Mouse (Mus musculus) hindbrain, embryonic 13.5 days (tissue): ENCODE measurements around the gene Cadm1. TPM values are rescaled to one million over a fixed set of nuclear protein-coding genes. Genes with fewer than 3 reads are reported as not detected.

Source experiments
- ATAC-seq: fragments of 200-750 bp; cut with Nextera tagmentation; 2 replicates; pipeline ENCODE4 v1.8.0; 2017; ENCODE audit warnings: moderate TSS enrichment; ENCODE audit not compliant: low FRiP score
- H3K27ac ChIP-seq: fragments of 300-500 bp; sonication (generic); 2 replicates; pipeline ENCODE4 v1.5.1; 2015; ENCODE audit warnings: inconsistent platforms, mild to moderate bottlenecking, moderate library complexity
- H3K27me3 ChIP-seq: fragments of 300-500 bp; sonication (generic); 2 replicates; pipeline ENCODE4 v1.6.1; 2015; ENCODE audit warnings: mild to moderate bottlenecking, inconsistent platforms
- H3K36me3 ChIP-seq: fragments of 300-500 bp; sonication (generic); 2 replicates; pipeline ENCODE4 v1.6.1; 2015; ENCODE audit warnings: mild to moderate bottlenecking, inconsistent platforms
- H3K4me1 ChIP-seq: fragments of 300-500 bp; sonication (generic); replicated peaks from 2 replicates; pipeline ENCODE4 v1.6.1; 2015; ENCODE audit warnings: inconsistent platforms
- H3K4me2 ChIP-seq: fragments of 300-500 bp; sonication (generic); 2 replicates; pipeline ENCODE4 v1.6.1; 2015; ENCODE audit warnings: inconsistent platforms, mild to moderate bottlenecking, moderate library complexity
- H3K4me3 ChIP-seq: fragments of 300-500 bp; sonication (generic); 2 replicates; pipeline ENCODE4 v1.5.1; 2015; ENCODE audit warnings: mild to moderate bottlenecking, inconsistent platforms
- H3K9ac ChIP-seq: fragments of 300-500 bp; sonication (generic); 2 replicates; pipeline ENCODE4 v1.6.1; 2015; ENCODE audit warnings: mild to moderate bottlenecking, inconsistent platforms
- H3K9me3 ChIP-seq: fragments of 300-500 bp; sonication (generic); 2 replicates; pipeline ENCODE4 v1.6.1; 2016; ENCODE audit warnings: inconsistent platforms
- WGBS: fragments of 180-500 bp; shearing (Covaris S2); methylation state at CpG from one replicate; pipeline ENCODE4 v1.1.7; 2015; 5-methylcytosine and 5-hydroxymethylcytosine counted together
- polyA plus RNA-seq: library from polyadenylated mRNA; unstranded; fragments of >200 nt; fragmentation: Nextera tagmentation; extraction: Ambion mirVana; gene quantifications from 2 replicates; pipeline ENCODE4 v1.2.1, GENCODE M21; 2015

Gene Cadm1
- polyA plus RNA-seq, 1 experiment from 2014 or later, result 180 TPM

DNA sequence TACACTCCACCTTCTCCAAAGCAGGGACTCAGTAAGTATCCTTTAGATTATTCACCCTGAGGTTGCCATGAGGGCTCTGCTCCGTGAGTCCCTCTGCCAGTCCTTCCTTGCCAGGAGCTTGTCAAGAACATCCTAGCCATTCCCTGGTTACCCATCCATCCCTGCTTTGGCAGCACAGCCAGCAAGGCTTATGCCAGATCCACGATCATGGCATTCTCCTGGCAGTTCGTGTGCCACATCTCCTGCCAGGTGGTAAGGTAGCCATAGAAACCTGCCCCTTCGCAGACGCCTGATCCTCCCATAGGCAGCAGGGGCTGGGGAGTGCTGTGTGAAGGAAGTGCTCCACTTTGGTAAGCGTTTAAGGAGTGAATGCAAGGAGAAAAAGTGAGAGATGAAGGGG is 313.4 kb downstream of the Cadm1 start:
- Histone ChIP-seq H3K4me2 (no peak overlapping the region), H3K9ac (no peak overlapping the region), H3K27me3 (no peaks in the 10 kb centered on the region), H3K9me3 (no peaks in the 10 kb centered on the region), H3K4me1 (peaks cover 64% of the 10 kb centered on the region), H3K4me3 (no peak overlapping the region), H3K36me3 (0 out of 2 replicates have a peak, but pooled peaks cover 4% of the 10 kb centered on the region), H3K27ac (no peak overlapping the region)
- no peak for ATAC-seq
- 75% methylated on average over 6 of the region's 6 CpGs for WGBS

DNA sequence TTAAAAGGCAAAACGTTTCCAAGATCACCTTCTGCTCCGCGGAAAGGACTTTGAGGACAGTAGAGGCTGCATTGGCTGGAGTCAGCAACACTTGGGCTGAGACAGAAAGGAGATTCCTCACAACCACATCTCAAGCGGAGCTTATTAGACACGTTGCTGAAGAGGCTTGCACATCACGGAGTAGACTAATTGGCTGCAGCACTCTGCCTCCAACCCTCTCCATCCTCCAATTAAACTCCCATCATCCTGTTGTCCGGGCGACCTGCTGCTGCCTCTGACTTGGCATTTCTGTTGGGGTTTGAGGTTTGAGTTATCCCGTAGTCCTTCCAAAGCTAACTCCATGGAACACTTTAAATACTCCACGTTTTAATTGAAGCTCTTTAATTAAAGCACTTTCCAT is 316.3 kb downstream of the Cadm1 start:
- 68% methylated on average over 10 of the region's 10 CpGs for WGBS
- H3K4me1 ChIP-seq, result peaks cover 57% of the 10 kb centered on the region
- H3K27ac ChIP-seq, result no peak overlapping the region
- H3K36me3 ChIP-seq, result peaks cover 8% of the 10 kb centered on the region; the same call in 1 of the 2 replicates
- no peak overlapping the region for H3K9ac ChIP-seq
- no peak overlapping the region for H3K4me3 ChIP-seq
- no peak overlapping the region for H3K4me2 ChIP-seq
- H3K27me3 ChIP-seq, result no peaks in the 10 kb centered on the region
- ATAC-seq, result peak; percentile 45; the same call in 1 of the 2 replicates
- H3K9me3 ChIP-seq, result no peaks in the 10 kb centered on the region

DNA sequence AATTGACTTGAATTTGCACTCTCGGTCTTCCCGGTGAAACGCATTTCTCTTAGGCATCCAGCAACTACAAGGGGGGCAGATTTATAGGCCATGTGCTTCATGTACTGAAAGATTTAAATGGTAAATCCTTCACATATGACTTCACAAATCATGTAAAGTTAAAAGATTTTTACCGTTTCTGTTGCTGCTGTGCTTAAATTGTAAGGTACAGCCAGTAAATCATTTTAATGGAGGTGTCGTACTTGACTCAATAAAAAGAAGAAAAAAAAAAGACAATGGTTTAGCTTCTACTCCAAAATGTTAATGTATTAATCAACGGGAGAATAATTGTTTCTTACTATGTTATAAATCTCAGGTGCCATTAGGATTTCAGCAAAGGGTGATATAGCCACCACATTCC is 317.0 kb downstream of the Cadm1 start:
- Histone ChIP-seq H3K4me2 (no peak overlapping the region), H3K9ac (no peak overlapping the region), H3K36me3 (peaks cover 8% of the 10 kb centered on the region; the same call in 1 of the 2 replicates), H3K27me3 (no peaks in the 10 kb centered on the region), H3K4me3 (no peak overlapping the region), H3K27ac (no peak overlapping the region), H3K9me3 (no peaks in the 10 kb centered on the region), H3K4me1 (peaks cover 50% of the 10 kb centered on the region)
- 67% methylated on average over 6 of the region's 6 CpGs for WGBS
- no peak for ATAC-seq

GRCm38 (mm10) chr9:47847797-47848196 is 317.8 kb downstream of the Cadm1 start:
- WGBS, result 15% methylated on average over 4 of the region's 4 CpGs
- H3K4me3 ChIP-seq, result no peak overlapping the region
- H3K4me2 ChIP-seq, result no peak overlapping the region
- H3K4me1 ChIP-seq, result peaks cover 49% of the 10 kb centered on the region
- H3K36me3 ChIP-seq, result peaks cover 8% of the 10 kb centered on the region; the same call in 1 of the 2 replicates
- no peaks in the 10 kb centered on the region for H3K27me3 ChIP-seq
- no peaks in the 10 kb centered on the region for H3K9me3 ChIP-seq
- no peak overlapping the region for H3K9ac ChIP-seq
- no peak for ATAC-seq
- no peak overlapping the region for H3K27ac ChIP-seq

- Histone ChIP-seq H3K9me3 (no peaks in the 10 kb centered on the region), H3K4me2 (no peak overlapping the region), H3K36me3 (peaks cover 12% of the 10 kb centered on the region), H3K4me3 (no peak overlapping the region), H3K9ac (no peak overlapping the region), H3K27ac (no peak overlapping the region), H3K27me3 (no peaks in the 10 kb centered on the region), H3K4me1 (peaks cover 41% of the 10 kb centered on the region)
- ATAC-seq, result no peak
- 27% methylated on average over 5 of the region's 5 CpGs for WGBS
Measured at GRCm38 (mm10) chr9:47848745-47849144, 318.8 kb downstream of the Cadm1 start.

- WGBS, result 87% methylated on average over 8 of the region's 8 CpGs
- no peak overlapping the region for H3K9ac ChIP-seq
- H3K4me3 ChIP-seq, result no peak overlapping the region
- H3K4me2 ChIP-seq, result no peak overlapping the region
- H3K27ac ChIP-seq, result no peak overlapping the region
- H3K27me3 ChIP-seq, result no peaks in the 10 kb centered on the region
- no peak for ATAC-seq
- H3K4me1 ChIP-seq, result peaks cover 31% of the 10 kb centered on the region
- peaks cover 11% of the 10 kb centered on the region for H3K36me3 ChIP-seq
- H3K9me3 ChIP-seq, result no peaks in the 10 kb centered on the region
Measured at GRCm38 (mm10) chr9:47856311-47856710, 326.3 kb downstream of the Cadm1 start.

DNA sequence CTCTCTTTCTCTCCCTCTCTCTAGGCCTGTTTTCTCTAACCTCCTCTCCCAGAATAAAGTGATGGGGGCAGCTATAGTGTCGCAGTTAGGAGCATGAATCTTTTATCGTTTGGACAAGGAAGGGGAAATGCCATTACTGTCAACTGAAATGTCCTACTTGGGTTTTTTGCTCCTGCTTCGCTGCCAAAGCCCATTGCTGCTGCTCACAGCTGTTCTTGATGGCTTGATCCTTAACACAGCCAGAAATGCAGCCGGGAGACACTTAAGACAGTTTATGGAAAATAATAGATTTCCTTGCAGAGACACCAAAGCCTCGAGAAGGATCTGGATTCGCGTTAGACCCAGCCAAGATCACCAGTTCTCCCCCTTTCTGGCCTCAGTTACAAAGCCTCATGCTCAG is 327.3 kb downstream of the Cadm1 start:
- no peaks in the 10 kb centered on the region for H3K27me3 ChIP-seq
- H3K4me3 ChIP-seq, result no peak overlapping the region
- peaks cover 37% of the 10 kb centered on the region for H3K4me1 ChIP-seq
- H3K4me2 ChIP-seq, result no peak overlapping the region
- peak overlapping the region; percentile 79 for H3K27ac ChIP-seq
- no peak overlapping the region for H3K9ac ChIP-seq
- no peaks in the 10 kb centered on the region for H3K9me3 ChIP-seq
- 72% methylated on average over 7 of the region's 7 CpGs for WGBS
- no peak for ATAC-seq
- peaks cover 11% of the 10 kb centered on the region for H3K36me3 ChIP-seq

DNA sequence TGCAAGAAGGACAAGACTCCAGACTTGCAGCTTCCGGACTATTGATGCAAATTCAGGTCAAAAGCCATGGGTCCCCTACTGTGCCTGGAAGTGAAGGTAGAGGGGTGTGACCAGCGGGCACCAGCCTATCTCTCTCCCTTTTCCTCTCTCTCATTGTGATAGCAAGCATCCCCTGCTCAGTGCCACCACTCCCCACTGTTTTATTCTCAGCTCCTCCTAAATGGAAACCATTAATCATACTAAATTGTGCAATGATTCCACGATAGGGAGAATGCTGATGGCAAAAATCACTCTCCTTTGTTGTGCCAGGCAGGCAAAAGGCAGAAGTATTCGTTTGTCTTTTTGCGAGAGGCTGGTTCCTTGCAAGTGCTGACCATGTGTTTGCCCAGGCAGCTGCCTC is 328.2 kb downstream of the Cadm1 start:
- H3K9ac ChIP-seq, result 0 out of 2 replicates have a peak overlapping the region, but pooled peaks have one; percentile 6
- peaks cover 37% of the 10 kb centered on the region for H3K4me1 ChIP-seq
- peak overlapping the region; percentile 79 for H3K27ac ChIP-seq
- H3K36me3 ChIP-seq, result peaks cover 11% of the 10 kb centered on the region
- no peaks in the 10 kb centered on the region for H3K27me3 ChIP-seq
- no peak overlapping the region for H3K4me2 ChIP-seq
- H3K4me3 ChIP-seq, result no peak overlapping the region
- no peaks in the 10 kb centered on the region for H3K9me3 ChIP-seq
- WGBS, result 28% methylated on average over 5 of the region's 5 CpGs
- no peak for ATAC-seq

DNA sequence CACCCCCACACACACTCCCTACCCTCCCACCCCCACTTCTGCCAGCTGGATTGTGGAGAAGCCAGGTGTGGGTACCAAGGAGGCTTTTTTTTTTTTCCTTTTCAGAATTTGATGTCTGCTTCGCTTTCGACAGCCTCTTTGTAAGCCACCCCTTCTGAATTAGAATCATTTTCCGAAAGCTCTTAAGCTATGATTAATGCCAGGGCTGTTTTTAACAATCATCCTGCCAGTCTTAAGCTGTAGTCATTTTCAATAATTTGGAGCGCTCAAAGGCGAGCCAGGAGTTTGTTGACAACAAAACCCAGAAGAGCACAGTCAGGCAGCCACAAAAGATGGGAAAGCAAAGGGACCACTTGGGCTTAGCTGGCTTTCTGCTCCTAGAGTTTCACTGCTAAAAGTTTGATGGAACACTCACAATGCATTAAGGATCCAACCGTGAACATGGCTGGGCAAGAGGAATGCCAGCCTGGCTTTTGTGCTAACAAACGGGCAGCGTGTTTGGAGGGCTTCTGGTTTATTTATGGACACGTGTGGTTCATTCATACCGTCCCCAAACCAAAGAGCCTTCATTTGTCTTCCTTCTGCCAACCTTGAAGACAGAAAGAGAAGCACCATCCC is 328.9 kb downstream of the Cadm1 start:
- 0 out of 2 replicates have a peak overlapping the region, but pooled peaks have one; percentile 6 for H3K9ac ChIP-seq
- no peaks in the 10 kb centered on the region for H3K27me3 ChIP-seq
- no peak overlapping the region for H3K4me2 ChIP-seq
- ATAC-seq, result no peak
- peak overlapping the region; percentile 79 for H3K27ac ChIP-seq
- no peak overlapping the region for H3K4me3 ChIP-seq
- H3K9me3 ChIP-seq, result no peaks in the 10 kb centered on the region
- peaks cover 37% of the 10 kb centered on the region for H3K4me1 ChIP-seq
- peaks cover 5% of the 10 kb centered on the region for H3K36me3 ChIP-seq
- WGBS, result 48% methylated on average over 10 of the region's 10 CpGs

DNA sequence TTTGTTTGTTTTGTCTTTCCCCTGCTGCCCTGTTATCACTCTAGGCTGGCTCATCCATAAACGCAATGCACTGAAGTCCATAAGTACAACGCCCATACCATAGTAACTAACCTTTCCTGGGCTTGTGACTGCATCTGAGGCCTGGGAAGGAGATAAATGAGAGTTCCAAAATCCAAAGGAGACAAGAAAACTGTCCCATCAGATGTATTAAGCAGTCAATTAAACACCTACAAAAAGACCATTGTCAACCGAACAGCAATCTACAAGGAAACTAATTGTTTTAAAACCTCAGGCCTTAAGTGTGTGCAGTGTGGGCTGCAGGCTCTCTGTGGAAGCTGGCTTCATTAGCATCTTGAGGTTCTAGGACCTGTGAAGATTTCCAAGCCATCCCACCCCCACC is 331.0 kb downstream of the Cadm1 start:
- WGBS, result 79% methylated on average over 3 of the region's 3 CpGs
- Histone ChIP-seq H3K27ac (no peak overlapping the region), H3K4me3 (no peak overlapping the region), H3K9ac (no peak overlapping the region), H3K4me2 (no peak overlapping the region), H3K36me3 (no peaks in the 10 kb centered on the region), H3K27me3 (no peaks in the 10 kb centered on the region), H3K9me3 (no peaks in the 10 kb centered on the region), H3K4me1 (peaks cover 44% of the 10 kb centered on the region)
- ATAC-seq, result no peak

- Histone ChIP-seq H3K27me3 (no peaks in the 10 kb centered on the region), H3K27ac (peak overlapping the region; percentile 26; the same call in 1 of the 2 replicates), H3K4me1 (peaks cover 45% of the 10 kb centered on the region), H3K4me2 (no peak overlapping the region), H3K36me3 (no peaks in the 10 kb centered on the region), H3K4me3 (no peak overlapping the region), H3K9ac (no peak overlapping the region), H3K9me3 (no peaks in the 10 kb centered on the region)
- WGBS, result 50% methylated on average over 2 of the region's 2 CpGs
- ATAC-seq, result no peak
Measured at GRCm38 (mm10) chr9:47861783-47862182, 331.8 kb downstream of the Cadm1 start.

DNA sequence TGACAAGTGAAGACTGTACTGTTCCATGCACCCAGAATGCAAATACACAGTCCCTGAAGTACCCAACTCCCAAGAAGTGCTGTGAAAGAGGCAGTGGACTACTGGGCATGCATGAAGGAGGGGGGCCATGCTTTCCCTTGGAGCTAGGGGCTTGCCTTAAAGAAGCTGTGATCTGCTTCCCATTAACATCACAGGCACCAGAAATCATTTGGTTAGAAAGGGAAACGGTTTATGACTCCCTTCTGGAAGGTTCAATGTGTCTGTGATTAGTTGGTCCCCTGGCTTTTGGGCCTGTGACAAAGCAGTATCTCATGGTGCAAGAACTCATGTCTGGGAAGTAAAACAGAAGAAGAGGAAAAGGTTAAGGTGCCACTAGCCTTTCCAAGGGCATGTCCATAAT is 336.0 kb downstream of the Cadm1 start:
- ATAC-seq, result no peak
- WGBS, result 61% methylated on average over 1 of the region's 1 CpGs
- Histone ChIP-seq H3K36me3 (no peaks in the 10 kb centered on the region), H3K4me2 (no peak overlapping the region), H3K27me3 (peaks cover 13% of the 10 kb centered on the region), H3K9ac (no peak overlapping the region), H3K4me1 (peaks cover 19% of the 10 kb centered on the region; the same call in 1 of the 2 replicates), H3K4me3 (no peak overlapping the region), H3K27ac (no peak overlapping the region), H3K9me3 (no peaks in the 10 kb centered on the region)

- Histone ChIP-seq H3K9ac (no peak overlapping the region), H3K9me3 (no peaks in the 10 kb centered on the region), H3K4me1 (peaks cover 13% of the 10 kb centered on the region; the same call in 1 of the 2 replicates), H3K4me2 (no peak overlapping the region), H3K27ac (no peak overlapping the region), H3K27me3 (peaks cover 16% of the 10 kb centered on the region), H3K4me3 (no peak overlapping the region), H3K36me3 (no peaks in the 10 kb centered on the region)
- ATAC-seq, result no peak
- WGBS, result 77% methylated on average over 7 of the region's 7 CpGs
Measured at GRCm38 (mm10) chr9:47867474-47867873, 337.5 kb downstream of the Cadm1 start.
